Mouse (Mus musculus) thymus, adult 2 months (tissue): ENCODE measurements at regions not wholly inside any gene's neighbourhood (a gene's known extent, or its start where the extent isn't known, plus 50 kb on each side); places are given as distances from the start of the nearest gene placed in this dataset.

ENCODE experiments used
- DNase-seq: peaks from one replicate; pipeline ENCODE4 v3.0.0; 2021
- H3K27ac ChIP-seq: fragments of 200-500 bp; 2 replicates; pipeline ENCODE4 v1.5.1; 2012; ENCODE audit warnings: low read length, control low read depth; ENCODE audit not compliant: control insufficient read depth, insufficient read depth
- H3K27me3 ChIP-seq: fragments of 200-500 bp; 2 replicates; pipeline ENCODE4 v1.6.1; 2012; ENCODE audit warnings: mild to moderate bottlenecking, low read length, moderate library complexity, mixed read lengths; ENCODE audit not compliant: control insufficient read depth, insufficient read depth
- H3K36me3 ChIP-seq: fragments of 200-500 bp; 2 replicates; pipeline ENCODE4 v1.6.1; 2012; ENCODE audit warnings: mild to moderate bottlenecking, low read length, moderate library complexity; ENCODE audit not compliant: control insufficient read depth, insufficient read depth
- H3K4me1 ChIP-seq: fragments of 200-500 bp; replicated peaks from 2 replicates; pipeline ENCODE4 v1.6.1; 2012; ENCODE audit warnings: low read length; ENCODE audit not compliant: control insufficient read depth, insufficient read depth
- H3K4me3 ChIP-seq: fragments of 200-500 bp; 2 replicates; pipeline ENCODE4 v1.5.1; 2012; ENCODE audit warnings: mild to moderate bottlenecking, low read length, control low read depth, moderate library complexity; ENCODE audit not compliant: control insufficient read depth, insufficient read depth
- CTCF ChIP-seq: fragments of 200-500 bp; IDR thresholded peaks from 2 replicates; pipeline ENCODE4 v1.5.1; 2012; ENCODE audit warnings: mild to moderate bottlenecking, control low read depth, low read length, moderate library complexity, borderline replicate concordance; ENCODE audit not compliant: control insufficient read depth, poor library complexity, insufficient read depth; ENCODE audit errors: extremely low read depth
- POLR2A ChIP-seq: fragments of 200-500 bp; IDR thresholded peaks from 2 replicates; pipeline ENCODE4 v1.6.1; 2012; ENCODE audit warnings: mild to moderate bottlenecking, low read length, control low read depth, moderate library complexity; ENCODE audit not compliant: control insufficient read depth, poor library complexity, insufficient read depth; ENCODE audit errors: extremely low read depth
- WGBS: fragments of 180-500 bp; shearing (Covaris S2); methylation state at CpG from one replicate; pipeline ENCODE4 v1.1.7; 2018; 5-methylcytosine and 5-hydroxymethylcytosine counted together

GRCm38 (mm10) chr3:41288066-41288465 lies 205.2 kb upstream of the Pgrmc2 start:
- no peak overlapping the region for H3K4me3 ChIP-seq
- no peaks in the 10 kb centered on the region for H3K36me3 ChIP-seq
- no peak for DNase-seq
- H3K27ac ChIP-seq = no peak overlapping the region
- H3K4me1 ChIP-seq = no peaks in the 10 kb centered on the region
- no peaks in the 10 kb centered on the region for H3K27me3 ChIP-seq
- 98% methylated on average over 4 of the region's 4 CpGs for WGBS
- TF ChIP-seq POLR2A = no peak
- no peak for TF ChIP-seq CTCF

GRCm38 (mm10) chr3:41285336-41285735 lies 202.5 kb upstream of the Pgrmc2 start:
- 86% methylated on average over 5 of the region's 5 CpGs for WGBS
- no peak for TF ChIP-seq POLR2A
- no peak for TF ChIP-seq CTCF
- no peak overlapping the region for H3K27ac ChIP-seq
- no peak overlapping the region for H3K4me3 ChIP-seq
- no peak for DNase-seq
- H3K4me1 ChIP-seq = no peaks in the 10 kb centered on the region
- no peaks in the 10 kb centered on the region for H3K36me3 ChIP-seq
- H3K27me3 ChIP-seq = no peaks in the 10 kb centered on the region

GRCm38 (mm10) chr3:41284897-41285296 lies 202.1 kb upstream of the Pgrmc2 start:
- Histone ChIP-seq H3K4me1 (no peaks in the 10 kb centered on the region), H3K27me3 (no peaks in the 10 kb centered on the region), H3K4me3 (no peak overlapping the region), H3K27ac (no peak overlapping the region), H3K36me3 (no peaks in the 10 kb centered on the region)
- DNase-seq = no peak
- WGBS = 25% methylated on average over 13 of the region's 13 CpGs
- TF ChIP-seq CTCF (no peak), POLR2A (no peak)

- H3K27ac ChIP-seq = no peak overlapping the region
- WGBS = 82% methylated on average over 8 of the region's 8 CpGs
- no peak for DNase-seq
- no peaks in the 10 kb centered on the region for H3K36me3 ChIP-seq
- no peak for TF ChIP-seq CTCF
- TF ChIP-seq POLR2A = no peak
- no peaks in the 10 kb centered on the region for H3K27me3 ChIP-seq
- no peaks in the 10 kb centered on the region for H3K4me1 ChIP-seq
- H3K4me3 ChIP-seq = no peak overlapping the region
These were observed 199.7 kb upstream of the Pgrmc2 start for GRCm38 (mm10) chr3:41282431-41283037.

GRCm38 (mm10) chr3:41276096-41276495 lies 193.2 kb upstream of the Pgrmc2 start:
- Histone ChIP-seq H3K4me3 (no peak overlapping the region), H3K4me1 (no peaks in the 10 kb centered on the region), H3K27ac (no peak overlapping the region), H3K27me3 (no peaks in the 10 kb centered on the region), H3K36me3 (no peaks in the 10 kb centered on the region)
- no peak for DNase-seq
- 96% methylated on average over 9 of the region's 9 CpGs for whole genome bisulfite sequencing
- TF ChIP-seq CTCF (no peak), POLR2A (no peak)

GRCm38 (mm10) chr3:41268516-41268915 lies 185.7 kb upstream of the Pgrmc2 start:
- Histone ChIP-seq H3K27ac (no peak overlapping the region), H3K4me3 (no peak overlapping the region), H3K4me1 (0 out of 2 replicates have a peak, but pooled peaks cover 2% of the 10 kb centered on the region), H3K36me3 (no peaks in the 10 kb centered on the region), H3K27me3 (no peaks in the 10 kb centered on the region)
- 30% methylated on average over 4 of the region's 4 CpGs for WGBS
- TF ChIP-seq POLR2A = no peak
- TF ChIP-seq CTCF = no peak
- no peak for DNase-seq

- DNase-seq = no peak
- H3K27me3 ChIP-seq = no peaks in the 10 kb centered on the region
- H3K4me3 ChIP-seq = no peak overlapping the region
- no peak overlapping the region for H3K27ac ChIP-seq
- TF ChIP-seq CTCF (no peak), POLR2A (no peak)
- WGBS = 96% methylated on average over 6 of the region's 6 CpGs
- 0 out of 2 replicates have a peak, but pooled peaks cover 2% of the 10 kb centered on the region for H3K4me1 ChIP-seq
- no peaks in the 10 kb centered on the region for H3K36me3 ChIP-seq
These were observed 183.4 kb upstream of the Pgrmc2 start for GRCm38 (mm10) chr3:41266216-41266615.
